Mouse (Mus musculus) right cerebral cortex, postnatal 14 days (tissue): ENCODE measurements around the gene Prkcg.
"Not testable (repeated sequence)": the region's sequence is repeated elsewhere in the genome, so short reads cannot be mapped to it uniquely, and the experiment has no call there.

Experiments
- DNase-seq: peaks from one replicate; pipeline ENCODE4 v3.0.0; 2022

Prkcg gene

DNA sequence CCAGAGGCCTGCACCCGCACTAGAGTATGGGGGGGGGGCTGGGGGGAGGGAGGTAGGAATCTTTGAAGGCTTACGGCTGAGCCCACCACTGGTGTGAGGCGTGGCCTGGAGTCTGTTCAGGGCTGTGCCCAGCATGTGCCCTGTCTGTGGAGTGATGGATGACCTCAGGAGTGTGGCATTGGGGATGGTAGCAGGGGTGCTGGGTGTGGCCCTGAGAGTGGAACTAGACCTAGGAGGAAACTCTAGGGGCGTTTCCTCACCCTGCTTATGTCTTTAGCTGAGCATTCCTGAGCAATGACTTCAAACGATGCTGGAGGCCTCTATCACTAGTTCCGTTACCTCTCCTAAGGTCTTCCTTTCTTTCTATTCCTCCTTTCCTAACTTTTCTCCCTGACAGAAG lies 2.2 kb downstream of the Prkcg start:
- DNase-seq = no peak

DNA sequence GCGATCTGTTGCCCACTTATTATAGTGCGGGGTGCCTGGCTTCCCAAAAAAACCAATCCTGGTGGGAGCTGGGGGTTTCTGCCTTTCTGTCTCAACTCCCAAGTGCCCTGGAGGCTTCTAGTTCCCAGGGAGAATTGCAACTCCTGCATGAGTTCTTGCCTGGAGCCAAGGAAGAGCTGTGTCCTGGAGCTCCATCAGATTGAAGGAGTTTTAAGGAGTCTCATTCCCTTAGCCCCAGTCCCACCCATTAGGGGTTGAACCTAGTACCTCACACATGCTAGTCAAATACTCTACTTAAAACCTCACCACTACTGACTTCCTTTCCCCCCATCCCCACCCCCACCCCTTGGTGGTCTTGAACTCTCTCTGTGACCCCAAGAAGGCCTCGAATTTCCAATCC lies 2.8 kb downstream of the Prkcg start:
- no peak for DNase-seq

DNA sequence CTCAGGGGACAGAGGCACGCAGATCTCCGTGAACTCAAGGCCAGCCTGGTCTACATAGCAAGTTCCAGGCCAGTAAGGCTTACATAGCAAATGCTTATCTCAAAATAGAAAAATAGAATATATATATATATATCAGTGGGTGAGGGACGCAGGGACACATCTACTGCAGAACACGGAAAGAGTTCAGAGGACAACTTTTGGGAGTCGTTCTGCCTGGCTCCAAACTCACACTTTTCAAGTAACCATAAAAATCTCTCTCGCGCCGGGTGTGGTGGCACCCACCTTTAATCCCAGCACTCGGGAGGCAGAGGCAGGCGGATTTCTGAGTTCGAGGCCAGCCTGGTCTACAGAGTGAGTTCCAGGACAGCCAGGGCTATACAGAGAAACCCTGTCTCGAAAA lies 3.3 kb downstream of the Prkcg start:
- not testable (repeated sequence) for DNase-seq

DNA sequence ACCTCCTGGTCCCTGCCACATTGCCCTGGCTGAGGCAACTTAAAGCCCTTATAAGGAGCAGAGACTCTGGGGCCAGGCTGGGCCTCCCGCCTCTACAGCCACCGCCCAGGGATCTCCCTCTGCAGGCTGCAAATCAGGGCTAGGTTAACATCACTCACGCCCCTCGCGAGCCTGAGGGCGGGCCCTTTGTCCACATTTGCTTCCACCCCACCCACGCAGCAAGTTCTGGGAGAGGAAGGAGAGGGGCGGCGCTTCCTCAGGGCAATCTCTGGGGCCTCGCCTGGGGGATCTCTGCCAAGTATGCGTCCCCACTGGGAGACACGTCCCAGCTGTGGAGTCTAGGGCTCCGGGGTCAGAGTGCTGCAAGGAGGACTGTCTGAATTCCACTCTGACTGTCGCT lies 3.8 kb downstream of the Prkcg start:
- DNase-seq = peak; percentile 46

DNA sequence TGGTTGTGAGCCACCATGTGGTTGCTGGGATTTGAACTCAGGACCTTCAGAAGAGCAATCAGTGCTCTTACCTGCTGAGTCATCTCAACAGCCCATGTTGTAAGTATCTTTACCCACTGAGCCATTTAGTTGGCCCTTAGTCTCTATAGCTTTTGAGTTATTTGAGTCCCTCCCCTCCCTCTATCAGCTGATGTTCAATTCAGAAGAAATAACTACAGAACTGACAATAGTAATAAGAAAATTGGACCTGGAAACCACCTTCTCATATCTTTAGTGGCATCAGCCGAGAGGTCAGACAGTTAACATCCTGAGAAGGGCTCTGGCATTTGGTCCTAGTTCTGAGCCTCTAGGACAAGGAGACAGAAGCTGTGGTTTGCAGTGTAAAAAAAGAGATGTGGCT lies 5.8 kb downstream of the Prkcg start:
- no peak for DNase-seq

DNA sequence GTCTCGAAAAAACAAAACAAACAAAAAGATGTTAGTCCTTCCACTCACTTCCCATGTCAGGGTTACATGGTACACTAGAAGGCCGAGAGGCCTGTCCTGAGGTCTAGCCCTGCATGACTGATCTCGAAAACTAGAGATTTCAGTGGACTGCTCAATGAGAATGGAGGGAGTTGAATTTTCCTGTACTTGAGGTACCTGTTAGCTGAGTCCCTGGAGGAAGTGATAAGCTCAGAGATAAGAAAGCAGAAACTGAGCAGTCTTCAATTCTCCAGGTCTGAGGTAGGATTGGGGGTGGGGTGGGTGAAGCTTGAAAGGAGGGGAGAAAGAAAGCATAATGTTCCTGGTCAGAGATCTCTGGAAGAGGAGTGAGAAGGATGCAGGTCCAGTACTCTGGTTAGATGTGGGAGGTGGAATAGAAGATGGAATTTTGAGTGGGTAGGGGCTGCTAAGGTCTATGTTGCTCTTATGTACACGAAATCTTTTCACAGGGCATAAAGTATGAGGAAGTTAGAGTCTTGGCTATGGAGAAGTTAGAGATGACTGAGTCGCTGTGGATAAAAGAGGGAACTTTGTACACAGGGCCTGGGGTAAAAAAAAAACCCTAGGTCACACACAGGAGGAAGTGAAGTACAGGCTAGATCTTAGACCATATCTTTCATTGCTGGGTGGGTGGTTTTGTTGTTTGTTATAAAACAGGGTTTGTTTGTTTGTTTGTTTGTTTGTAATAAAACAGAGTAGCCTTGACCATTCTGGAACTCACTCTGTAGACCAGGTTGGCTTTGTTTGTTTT lies 6.5 kb downstream of the Prkcg start:
- DNase-seq = no peak

DNA sequence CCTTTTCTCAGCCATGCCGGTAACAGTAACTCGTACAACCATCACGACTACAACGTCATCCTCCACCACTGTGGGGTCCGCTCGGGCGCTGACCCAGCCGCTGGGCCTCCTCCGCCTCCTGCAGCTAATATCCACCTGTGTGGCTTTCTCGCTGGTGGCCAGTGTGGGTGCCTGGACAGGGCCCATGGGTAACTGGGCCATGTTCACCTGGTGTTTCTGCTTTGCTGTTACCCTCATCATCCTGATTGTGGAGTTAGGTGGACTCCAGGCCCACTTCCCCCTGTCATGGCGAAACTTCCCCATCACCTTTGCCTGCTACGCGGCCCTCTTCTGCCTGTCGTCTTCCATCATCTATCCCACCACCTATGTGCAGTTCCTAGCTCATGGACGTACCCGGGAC lies 7.7 kb downstream of the Prkcg start:
- no peak for DNase-seq

DNA sequence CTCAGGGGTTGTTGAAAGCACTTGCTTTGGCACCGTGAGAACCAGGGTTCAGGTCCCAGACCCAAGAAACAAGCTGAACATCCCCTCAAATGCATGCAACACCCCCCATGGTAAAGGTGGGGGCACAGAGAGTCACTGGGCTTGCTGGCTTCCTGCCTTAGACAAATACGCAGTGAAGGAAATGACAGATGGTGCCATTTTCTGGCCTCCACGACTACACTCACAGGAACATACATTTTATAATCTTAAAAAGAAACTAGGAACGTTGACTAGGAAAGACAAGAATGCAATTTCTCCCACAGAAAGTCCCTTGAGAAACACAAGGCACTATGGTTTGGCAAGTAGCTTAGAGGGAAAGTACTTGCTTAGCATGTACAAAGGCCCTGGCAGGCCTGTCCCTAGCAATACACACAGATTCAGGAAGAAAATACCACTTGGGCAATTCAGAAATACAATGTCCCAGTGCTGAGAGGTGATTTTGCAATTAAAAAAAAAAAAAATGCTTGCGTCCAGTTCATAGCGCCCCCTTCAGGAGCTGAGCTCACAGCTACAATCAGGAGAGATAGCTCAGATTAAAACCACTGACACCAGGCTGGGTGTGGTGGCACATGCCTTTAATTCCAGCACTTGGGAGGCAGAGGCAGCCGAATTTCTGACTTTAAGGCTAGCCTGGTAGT lies 11.1 kb downstream of the Prkcg start:
- peak; percentile 34 for DNase-seq

DNA sequence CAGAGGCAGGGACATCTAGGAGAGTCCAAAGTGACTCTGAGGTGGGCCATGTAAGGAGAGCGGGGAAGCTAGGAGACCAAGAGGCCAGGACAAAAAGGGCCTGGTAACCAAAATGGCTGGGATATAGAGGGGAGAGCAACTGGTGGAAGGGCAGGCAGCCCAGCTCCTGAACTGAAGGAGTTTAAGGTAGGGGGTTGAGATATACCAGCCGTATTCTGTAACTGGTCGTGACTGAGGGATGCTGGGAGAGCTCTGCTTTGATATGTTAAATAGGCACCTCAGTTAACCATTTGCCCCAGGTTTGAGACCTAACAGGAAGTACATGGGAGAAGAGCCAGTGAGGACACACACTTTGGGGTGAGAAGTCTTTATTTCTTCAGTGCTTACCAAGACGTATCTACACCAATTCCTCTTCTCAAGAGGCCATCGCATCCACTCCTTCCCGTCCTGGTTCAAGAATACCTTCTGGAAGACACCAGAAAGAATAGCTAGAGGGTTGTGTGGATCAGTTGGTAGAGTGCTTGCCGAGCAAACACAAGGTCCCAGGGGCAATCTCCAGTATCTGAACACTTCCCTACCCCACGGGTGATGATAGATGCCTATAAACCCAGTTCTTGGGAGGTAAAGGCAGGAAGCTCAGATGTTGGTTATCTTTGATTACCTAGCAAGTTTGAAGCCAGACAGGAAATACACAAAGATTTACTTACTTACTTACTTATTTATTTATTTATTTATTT lies 12.1 kb downstream of the Prkcg start:
- no peak for DNase-seq

DNA sequence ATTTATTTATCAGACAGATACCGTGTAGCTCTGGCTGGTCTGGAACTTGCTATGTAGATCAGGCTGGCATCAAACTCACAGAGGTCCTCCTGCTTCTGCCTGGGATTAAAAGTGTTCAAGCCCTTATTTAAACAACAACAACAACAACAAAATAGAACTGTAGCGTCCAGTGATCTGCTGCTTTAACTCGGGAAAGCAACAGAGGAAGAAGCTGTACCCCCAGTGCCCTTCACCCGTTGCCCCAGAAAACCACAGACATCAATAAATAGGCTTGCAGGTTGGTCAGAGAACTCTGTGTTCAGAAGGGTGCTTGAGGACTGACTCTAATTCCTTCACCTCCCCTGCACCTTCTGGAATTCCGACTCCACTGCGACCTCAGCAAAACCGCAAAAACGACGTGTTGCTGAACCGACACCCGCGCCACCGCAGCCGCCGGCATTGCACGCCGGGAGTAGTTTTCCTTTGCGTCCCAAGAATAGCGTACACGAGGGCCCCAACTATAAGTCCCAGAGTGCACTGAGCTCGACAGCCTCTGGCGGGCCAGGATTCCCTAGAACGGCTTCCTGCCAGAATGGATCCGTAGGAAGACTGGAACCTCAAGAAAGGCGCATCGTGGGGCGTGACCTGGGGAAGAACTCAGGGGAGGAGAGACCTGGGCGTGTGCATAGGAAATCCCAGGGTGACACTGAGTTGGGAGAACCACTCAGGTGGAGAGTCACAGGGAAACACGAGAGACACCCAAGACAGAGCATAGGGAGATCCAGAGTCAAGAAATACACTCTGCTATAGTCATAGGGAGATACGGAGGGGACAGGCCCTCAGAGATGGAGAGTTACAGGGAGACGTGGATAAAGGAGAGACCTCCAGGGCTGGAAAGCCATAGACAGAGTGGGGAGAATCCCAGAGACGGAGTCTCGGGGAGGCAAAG lies 12.9 kb downstream of the Prkcg start:
- DNase-seq = peak; percentile 58

DNA sequence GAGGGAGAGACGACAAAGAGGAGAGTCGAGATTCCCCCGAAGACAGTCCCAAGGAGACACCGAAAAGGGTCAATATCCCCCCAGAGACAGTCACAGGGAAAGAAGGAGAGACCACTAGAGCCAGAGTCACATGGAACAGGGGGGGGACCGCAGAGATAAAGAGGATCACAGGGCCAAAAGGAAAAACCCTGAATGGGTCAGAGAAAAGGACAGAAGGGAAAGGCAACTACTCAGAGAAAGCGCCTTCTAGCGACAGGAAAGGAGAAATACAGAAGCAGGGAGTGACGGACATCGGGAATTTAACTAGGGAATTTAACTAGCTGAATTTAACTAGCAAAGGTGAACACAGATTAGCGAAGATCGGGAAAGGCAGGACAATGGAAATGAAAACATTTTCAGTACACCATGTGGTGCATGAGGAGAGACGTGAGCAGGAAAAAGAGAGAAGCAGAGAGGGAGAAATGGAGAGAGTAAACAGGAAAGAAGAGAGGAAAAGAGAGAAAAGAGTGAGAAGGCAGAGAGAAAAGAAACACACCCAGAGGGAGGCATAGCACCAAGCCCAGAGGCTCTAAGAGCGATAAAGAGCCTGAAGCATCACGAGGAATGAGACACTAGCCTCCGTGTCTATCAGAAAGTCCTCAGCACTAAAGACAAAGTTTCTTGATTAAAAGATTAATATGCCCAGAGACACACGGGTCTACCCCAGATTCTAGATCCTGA lies 13.7 kb downstream of the Prkcg start:
- no peak for DNase-seq

DNA sequence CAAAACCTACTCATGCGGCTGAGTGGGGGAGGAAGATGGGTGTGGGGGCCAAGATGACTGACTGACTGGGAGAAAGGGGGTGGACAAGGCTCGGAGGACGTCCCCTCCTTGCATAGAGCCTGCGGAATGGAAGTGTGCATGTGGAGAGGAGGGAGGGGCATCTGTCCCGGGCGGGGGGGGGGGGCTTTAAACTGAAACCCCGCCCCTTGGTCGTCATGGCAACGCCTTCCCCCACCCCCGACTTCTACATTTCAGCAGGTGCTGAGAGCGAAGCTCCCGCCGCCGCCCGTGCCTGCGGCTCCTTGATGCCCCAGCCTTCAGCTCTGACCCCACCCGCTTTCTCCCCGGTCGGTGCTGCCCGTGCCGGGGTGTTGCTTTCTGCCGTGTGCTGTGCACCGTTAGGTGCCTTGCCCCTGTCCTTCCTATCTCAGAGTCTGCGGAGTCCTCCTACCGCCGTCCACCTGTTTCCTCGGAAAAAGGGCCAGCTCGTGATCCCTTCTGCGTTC lies 14.3 kb downstream of the Prkcg start:
- peak; percentile 86 for DNase-seq

DNA sequence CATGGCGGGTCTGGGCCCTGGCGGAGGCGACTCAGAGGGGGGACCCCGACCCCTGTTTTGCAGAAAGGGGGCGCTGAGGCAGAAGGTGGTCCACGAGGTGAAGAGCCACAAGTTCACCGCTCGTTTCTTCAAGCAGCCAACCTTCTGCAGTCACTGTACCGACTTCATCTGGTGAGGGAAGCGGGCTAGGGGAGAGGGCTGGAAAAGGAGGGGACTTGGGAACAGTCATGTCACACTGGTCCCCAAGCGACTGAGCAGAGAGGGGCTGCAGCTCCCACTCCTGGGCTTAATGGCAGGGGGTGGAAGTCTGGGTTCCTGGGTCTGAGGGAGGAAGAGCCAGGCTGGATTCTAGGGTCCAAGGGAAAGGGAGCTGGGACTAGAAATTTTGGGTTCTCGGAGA lies 14.8 kb downstream of the Prkcg start:
- DNase-seq = peak; percentile 22

DNA sequence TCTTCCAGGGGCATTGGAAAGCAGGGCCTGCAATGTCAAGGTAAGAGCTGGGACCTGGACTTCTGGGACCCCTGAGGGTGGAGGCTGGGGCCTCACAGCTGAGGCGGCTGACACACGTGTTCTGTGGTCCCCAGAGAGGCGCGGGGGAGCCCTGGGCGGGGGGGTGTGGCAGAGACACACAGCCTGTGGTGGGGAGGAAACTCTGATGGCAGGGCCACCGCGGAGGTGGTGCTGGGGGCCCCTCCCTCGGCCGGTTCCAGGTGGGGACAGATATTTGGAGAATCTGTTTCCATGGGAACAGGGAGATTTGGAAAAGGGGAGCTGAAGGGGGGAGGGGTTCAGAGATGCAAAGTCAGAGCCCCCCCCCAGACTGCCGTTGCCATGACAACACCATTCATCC lies 15.3 kb downstream of the Prkcg start:
- peak; percentile 62 for DNase-seq

DNA sequence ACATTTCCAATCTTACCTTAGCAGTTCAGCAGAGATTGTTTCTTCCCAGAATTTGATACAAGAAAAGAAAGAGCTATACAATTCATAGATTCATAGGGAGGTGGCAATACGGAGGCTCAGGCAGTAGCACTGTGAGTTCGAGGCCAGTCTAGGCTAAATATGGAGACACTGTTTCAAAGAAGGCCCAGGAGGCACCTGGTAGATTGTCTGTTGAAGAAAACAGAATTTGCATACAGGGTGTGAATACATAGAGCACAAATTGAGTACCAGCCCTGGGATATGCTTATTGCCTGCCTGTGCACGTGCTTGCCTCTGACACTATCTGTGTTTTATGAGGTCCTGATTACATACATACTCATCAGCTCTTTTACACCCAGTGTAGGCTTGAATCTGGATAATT lies 17.4 kb downstream of the Prkcg start:
- no peak for DNase-seq

DNA sequence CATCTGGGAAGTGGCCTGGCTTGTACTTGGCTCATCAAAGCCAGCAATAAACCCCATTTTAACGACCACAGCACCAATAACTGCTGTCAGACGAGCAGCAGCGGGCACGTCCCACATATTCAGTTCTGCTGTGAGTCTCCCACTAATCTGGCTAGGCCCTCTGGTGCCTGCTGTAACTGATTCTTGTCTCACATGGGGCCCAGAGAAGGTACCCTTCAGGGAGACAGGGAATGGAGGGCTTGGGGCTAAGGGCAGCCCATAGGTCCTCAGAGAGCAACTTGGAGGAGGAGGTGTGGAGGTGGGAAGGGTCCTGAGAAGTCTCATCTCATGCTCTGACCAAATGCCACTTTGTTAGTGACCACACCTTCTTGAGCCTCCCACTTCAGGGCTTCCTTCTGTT lies 19.7 kb downstream of the Prkcg start:
- DNase-seq = no peak

DNA sequence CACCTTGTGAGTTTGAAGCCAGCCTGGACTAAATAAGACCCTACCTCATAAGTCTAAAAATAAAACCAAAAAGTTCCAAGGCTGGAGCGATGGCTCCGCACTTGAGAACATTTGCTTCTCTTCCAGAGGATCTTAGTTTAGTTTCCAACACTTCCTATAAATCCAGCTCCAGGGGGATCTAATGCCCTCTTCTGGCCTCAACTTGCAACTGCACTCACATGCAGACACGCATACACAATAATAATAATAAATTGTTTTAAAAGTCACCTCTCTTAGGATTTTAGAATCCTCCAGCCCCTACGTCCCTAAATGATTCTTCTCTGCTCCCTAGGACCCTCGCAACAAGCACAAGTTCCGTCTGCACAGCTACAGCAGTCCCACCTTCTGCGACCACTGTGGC lies 21.3 kb downstream of the Prkcg start:
- DNase-seq = no peak

DNA sequence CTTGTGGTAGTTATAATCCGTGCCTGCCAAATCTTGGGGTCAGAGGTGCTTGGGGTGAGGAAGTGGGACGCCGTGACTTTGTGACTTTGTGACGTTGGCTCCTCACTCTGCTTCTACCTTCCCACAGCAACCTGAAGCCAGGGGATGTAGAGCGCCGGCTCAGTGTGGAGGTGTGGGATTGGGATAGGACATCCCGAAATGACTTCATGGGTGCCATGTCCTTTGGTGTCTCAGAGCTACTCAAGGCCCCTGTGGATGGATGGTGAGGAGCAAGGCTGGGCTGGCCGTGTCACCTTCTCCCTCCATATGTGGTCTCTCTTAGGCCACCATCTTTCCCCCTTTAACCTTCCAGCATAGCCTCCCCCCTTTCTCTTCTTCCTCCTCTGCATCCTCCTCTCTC lies 24.6 kb downstream of the Prkcg start:
- no peak for DNase-seq

DNA sequence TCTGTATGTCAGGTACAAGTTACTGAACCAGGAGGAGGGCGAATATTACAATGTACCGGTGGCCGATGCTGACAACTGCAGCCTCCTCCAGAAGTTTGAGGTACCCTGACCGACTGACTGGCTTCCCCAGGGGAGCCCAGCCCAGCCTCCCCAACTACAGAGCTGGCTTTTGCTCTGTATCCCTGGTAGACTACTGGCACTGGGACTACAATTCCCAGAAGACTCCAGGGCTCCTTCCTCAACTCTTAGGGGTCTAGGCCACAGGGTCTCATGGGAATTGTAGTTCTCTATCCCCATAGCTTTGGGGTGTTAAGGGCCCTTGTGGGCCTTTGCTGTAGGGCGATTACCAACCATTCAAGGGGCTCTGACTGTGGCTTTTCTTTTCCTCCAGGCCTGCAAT lies 25.1 kb downstream of the Prkcg start:
- DNase-seq = no peak

DNA sequence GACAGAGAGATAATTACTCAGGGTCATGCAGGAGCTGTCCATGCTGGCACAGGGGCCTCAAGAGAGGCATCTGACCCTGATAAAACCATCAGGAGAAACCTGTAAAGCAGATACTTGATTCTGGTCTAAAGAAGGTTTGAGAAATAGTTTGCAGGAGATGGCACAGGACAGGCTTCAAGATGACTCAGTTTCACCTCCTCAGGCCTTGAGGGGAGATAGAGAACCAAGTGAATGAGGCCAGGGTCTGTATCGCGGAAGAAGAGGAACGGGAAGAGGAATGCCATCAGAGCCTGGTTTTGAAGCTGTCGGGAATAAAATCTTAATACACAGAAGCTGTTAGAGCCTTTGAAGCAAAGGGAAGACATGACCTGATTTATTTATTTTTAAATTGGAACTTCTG lies 28.7 kb downstream of the Prkcg start:
- DNase-seq = no peak

DNA sequence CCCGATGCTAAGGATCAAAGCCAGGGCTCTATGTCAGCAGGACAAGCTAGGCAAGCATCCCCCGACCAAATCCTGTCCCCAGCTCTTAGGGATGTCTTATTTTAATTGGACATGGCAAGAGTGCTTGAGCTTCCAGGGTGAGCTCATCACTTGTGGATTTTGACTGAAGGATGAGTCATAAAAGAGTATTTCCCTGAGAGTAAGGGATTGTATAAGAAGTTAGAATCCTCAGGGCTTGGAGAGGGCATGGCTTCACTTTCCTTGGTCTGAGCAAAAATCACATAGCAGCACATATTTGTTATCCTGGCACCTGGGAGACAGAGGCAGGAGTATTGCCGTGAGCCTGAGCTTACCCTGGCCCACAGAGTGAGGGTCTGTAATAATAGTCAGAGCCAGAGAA lies 31.9 kb downstream of the Prkcg start:
- DNase-seq = no peak

DNA sequence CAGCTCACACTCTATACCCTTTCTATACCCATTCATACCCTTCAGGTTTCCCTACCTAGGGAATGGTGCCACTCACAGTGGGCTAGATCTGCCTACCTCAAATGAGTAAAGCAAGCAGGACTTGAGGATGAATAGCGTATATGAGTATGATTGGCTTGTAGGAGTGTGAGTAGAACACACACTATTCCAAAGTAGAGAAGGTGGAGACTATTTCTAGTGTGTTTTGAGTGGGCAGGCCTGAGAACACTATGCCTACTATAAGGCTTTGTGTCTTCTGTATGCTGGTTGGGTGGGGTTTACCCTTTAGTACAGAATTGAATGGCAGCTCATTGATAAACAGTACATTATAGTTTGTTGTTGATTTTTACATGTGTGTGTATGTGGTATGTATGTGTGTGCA lies 34.8 kb downstream of the Prkcg start:
- DNase-seq = no peak
